Mouse (Mus musculus) lung, postnatal 4 days (tissue): Measurements from ENCODE around the gene Chpf.

Experiments
- DNase-seq, 2 experiments: peaks; one replicate each; pipeline ENCODE4 v3.0.0; 2021

Chpf gene

DNA sequence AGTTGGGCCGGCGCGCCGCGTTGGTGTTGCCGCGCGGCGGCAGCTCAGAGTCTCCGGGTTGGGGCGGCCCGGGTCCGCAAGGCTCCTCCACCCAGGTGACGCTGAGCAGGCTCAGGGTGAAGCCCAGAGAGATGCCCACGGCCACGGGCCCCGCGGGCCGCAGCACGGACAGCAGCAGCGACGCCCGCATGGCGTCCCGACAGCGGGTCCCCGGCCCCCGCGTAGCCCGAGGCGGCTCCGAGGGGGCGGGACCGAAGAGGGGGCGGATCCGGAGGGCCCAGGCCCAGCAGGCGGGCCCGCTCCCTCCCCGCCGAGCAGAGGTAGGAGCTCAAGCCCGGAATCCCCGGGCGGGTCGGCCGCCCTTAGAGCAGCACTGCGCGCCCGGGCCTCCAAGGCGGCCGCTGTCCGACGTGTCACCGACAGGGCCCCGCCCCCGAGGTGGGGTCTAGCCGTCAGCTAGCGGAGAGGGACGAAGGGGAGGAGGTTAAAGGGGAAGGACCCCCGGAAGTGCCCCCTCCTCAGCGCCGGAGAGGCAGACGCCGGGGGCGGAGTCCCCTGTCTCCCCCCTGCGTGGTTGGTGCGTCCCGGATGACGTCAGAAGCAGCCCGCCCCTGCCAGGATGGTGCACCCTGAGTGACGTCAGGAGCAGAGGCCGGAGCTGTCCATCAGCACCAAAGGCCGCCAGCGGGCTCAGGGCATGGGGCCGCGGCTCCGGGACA, at the start of gene Chpf, which contains the start of gene Tmem198:
Gene Chpf (minus strand): TSS at position 392 of the 719 bp plus-strand sequence.
Gene Tmem198 (plus strand): TSS at position 617 of the 719 bp plus-strand sequence.
- peak; percentile 98 for DNase-seq

GRCm38 (mm10) chr1:75524679-75525078, 45.6 kb upstream of the Chpf start:
- DNase-seq = peak; percentile 15 to 56

DNA sequence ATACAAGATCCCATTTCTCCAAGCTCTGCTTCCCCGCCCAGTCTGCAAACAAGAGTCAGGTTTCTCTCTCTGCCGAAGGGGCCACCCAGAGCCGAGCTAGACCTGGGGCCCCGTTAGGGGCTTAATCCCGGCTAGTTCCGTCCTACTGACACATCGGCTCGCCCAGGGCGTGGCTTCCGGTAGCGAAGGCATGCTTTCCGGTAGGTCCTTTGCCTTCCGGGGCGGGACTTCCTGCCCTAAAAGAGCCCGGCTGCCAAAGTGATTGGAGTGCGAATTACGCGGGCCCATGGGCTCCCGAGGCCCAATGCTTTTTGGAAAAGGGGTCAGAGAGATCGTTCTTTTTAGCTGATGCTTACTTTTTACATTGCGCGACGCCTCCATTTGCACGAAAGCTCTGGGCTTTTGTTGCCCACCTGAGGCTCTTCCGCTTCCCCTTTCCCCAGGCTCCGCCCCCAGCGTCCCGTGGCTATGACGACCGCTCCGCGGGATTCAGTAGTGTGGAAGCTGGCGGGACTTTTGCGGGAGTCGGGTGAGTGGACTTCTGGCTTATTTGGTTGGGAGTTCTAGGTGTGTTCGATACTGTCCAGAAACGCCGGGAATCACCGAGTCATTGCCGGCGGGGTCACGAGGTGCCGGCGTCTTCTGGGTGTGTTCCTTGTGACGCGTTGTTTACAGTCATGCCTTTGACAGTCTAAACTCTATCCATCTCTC, 42.4 kb upstream of the Chpf start, which contains the start of gene Stk11ip:
Gene Stk11ip (plus strand): TSS at position 209 of the 711 bp plus-strand sequence.
- peak; percentile 94 to 96 for DNase-seq

- peak; percentile 14 to 48 for DNase-seq
These were observed 40.5 kb upstream of the Chpf start for GRCm38 (mm10) chr1:75519576-75519975.

DNA sequence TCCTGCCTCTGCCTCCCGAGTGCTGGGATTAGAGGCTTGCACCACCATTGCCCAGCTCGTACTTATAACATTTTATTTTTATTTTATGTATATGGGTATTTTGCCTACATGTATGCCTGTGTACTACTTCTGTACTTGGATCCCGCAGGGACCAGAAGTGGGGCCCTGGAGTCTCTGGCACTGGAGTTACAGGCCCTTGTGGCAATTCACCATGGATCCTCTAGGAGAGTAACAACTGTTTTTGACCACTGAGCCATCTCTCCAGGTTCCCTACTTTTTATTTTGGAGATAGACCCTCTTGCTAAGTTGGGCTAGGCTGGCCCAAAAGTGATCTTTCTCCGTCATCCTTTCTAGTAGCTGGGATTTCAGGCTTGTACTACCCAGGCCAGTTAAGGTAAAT, 39.3 kb upstream of the Chpf start:
- DNase-seq = no peak

DNA sequence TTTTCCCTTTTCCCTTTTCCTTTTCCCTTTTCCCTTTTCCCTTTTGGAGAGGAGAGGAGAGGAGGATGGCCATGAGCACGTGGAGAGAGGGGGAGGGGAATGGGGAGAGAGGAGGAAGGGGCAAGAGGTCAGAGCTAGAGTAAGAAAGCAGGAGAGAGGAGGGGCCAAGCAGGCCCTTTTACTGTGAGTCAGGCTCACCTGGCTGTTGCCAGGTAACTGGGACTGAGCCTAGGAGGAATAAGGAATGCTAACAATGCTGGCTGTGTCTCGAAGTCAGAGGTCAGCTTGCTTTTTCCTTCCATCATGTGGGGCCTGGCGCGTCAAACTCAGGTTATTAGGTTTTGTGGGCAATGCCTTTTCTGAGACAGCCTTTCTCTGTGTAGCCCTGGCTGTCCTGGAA, 38.9 kb upstream of the Chpf start:
- no peak for DNase-seq

DNA sequence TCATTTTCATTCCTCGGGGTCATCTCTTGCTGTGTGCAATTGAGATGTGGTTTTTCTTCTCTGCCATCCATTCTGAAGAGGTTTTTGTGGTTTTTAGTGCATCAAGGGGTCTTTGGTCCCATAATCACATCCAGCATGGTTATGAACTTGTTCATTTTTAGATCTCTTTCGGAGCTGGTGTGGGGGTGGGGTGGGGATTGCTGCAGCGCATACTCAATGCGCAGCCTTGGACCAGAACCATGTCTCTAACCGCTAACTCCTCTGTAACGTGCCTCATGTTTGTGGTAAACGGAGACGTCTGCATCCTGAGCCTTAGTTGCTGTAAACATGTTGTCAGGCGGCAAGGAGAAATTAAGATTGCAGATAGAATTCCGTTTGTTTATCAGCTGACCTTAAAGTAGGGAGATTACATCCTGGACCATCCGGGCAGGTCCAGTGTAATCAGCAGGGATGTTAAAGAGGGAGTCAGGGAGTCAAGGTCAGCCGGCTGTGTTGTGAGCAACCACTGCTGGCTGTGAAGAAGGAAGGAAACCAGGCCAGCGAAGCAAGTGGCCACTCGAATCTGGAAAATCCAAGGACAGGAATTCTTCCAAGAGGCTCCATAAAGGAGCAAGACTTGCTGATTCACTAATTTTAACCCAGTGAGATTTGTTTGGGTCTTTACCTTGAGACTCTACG, 37.7 kb upstream of the Chpf start:
- DNase-seq = no peak

- no peak for DNase-seq
These were observed 33.4 kb upstream of the Chpf start for GRCm38 (mm10) chr1:75512550-75512949.

DNA sequence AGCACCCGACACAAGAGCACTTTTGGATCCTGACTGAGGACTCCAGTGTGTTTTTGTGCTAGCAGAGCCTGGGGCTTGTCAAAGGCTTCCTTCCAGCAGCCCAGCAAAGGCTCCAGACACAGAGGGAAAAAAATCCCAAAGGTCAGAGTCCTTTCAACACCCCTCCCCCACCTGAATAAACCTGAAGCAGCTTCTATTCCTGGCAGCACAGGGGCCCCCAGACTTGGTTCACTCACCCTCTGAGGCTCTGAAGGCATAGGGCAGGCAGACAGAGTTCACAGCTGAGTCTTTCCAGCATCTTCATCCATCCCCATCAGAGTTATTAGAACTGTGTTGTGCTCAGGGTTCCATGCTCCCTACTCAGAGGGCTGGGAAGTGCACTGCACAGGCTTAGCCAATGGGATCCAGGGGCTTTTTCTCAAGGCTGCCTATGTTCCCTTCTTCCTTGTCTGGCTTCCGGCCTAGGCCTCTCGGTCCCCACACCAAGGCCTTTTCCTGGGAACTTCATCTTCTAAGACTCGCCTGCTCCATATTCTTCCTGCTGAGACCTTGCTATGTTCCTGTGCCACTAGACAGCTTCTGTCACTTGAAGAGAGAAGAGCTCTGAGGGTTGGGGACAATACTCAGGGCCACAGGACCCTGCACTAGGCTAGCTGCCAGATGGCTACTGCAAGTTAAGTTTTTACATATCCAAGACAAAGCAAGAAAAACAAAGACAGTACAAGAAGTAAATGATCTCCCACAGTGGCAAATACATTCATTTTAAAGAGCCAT, 32.5 kb upstream of the Chpf start:
- DNase-seq = no peak

DNA sequence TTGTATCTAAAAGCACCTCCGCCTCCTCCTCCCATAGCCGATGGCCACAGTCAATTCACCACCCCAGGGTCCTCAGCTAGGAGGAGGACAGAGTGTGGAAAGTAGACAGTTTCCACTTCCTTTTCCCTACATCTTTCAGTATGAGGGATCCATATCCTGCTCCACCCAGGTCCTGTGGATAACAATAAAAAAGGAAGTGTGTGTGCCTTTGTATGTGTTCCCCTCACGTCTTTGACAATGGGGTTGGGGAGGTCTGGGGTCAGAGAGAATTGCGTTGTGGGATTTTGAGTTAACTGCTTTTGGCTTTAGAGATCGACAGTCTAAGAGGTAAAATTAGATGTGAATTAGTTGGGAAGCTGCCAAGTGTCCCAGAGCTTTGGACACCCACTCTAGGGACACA, 31.0 kb upstream of the Chpf start:
- DNase-seq = peak in 1 of 2 experiments; percentile 19

GRCm38 (mm10) chr1:75509586-75509985, 30.5 kb upstream of the Chpf start:
- no peak for DNase-seq

DNA sequence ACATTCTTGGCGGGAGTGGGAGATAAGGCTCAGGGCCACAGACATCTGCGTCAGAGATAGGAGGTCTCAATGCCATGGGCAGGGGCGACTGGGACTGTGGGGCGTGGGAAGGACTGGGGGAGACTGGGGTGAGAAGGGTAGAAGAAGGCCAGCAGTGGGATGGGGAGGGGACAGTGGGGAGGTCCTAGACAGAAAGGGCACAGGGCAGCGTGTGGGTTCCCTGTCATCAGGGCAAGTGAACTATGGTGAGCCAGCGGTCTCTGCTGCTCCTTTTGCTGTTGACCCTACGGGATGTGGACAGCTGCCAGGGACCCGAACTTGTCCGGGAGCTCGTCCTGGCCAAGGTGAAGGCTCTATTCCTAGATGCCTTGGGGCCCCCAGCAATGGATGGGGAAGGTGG, 27.9 kb upstream of the Chpf start, which contains the start of gene Inha:
Gene Inha (plus strand): TSS at position 72 of the 400 bp plus-strand sequence.
- peak in 1 of 2 experiments; percentile 24 for DNase-seq

DNA sequence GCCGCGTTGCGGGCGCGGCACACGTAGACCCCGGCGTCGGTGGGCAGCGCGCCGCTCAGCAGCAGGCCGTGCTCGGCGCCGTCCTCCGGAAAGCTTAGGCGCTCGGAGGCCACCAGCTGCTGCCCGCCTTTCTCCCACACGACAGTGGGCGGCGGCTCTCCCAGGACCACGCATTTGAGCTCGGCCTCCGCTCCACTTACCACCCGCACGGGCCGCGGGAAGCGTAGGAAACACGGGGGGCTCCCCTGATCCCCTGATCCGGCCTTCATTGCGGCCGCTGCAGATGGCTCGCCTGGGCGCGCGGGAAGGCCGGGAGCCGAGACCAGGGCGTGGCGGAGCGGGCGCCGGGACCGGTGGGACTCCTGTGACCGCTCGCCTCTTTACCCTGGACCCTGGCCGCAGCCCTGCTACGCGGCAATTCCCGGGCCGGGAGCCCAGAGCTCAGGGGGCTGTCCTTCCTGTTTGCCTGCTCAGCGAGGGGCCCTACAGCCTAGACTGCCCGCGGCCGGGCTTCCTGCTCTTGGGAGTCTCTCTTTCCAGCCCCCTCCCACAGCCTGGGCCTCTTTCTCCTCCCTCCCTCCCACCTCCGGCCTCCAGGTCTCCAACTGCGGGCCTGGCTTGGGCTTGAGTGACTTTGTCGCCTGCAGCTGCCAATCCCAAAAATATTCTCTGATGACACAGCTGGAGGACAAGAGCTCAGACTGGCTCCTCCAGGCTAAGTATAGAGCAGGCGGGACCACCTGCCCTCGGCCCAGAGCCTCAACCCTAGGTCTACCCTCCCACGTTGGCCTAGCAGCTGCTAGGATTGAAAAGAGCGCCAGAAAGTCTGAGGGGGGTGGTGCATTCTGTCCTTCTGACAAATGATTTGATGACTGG, 27.1 kb upstream of the Chpf start, which contains the start of gene Obsl1:
Gene Obsl1 (minus strand): TSS at position 497 of the 876 bp plus-strand sequence.
- DNase-seq = peak; percentile 83 to 92

DNA sequence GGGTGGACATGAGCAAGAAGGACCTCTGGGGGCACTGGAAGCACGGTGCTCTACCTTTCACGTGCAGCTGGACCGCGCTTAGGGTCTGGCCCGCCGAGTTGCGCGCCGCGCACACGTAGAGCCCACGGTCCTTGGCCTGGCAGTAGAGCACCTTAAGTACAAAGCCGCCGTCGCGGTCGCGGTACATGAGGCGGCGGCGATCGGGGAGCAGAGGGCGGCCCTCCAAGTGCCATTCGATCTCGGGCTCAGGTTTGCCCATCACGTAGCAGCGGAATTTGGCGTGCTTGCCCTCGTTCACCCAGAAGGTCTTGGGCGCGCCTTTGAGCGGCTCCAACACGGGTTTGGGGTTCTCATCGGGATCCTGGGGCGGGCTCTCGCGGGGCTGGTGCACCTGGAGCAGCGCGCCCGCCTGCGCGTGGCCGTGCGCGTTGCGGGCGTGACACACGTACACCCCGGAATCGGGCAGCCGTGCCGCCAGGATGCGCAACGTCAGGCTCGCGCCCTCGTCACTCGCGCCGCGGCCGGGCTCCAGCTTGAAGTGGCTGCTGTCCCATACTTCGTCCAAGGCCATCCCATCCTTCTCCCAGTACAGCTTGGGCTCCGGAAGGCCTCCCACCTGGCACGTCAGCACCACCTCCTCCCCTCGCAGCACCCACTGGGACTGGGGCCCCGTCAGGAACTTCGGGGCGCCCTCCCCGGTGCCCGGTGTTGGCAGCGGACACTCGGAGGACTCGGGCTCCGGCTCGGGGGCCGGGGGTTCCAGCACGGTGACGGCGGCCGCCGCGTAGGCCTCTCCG, 26.2 kb upstream of the Chpf start:
- DNase-seq = peak; percentile 76 to 83

DNA sequence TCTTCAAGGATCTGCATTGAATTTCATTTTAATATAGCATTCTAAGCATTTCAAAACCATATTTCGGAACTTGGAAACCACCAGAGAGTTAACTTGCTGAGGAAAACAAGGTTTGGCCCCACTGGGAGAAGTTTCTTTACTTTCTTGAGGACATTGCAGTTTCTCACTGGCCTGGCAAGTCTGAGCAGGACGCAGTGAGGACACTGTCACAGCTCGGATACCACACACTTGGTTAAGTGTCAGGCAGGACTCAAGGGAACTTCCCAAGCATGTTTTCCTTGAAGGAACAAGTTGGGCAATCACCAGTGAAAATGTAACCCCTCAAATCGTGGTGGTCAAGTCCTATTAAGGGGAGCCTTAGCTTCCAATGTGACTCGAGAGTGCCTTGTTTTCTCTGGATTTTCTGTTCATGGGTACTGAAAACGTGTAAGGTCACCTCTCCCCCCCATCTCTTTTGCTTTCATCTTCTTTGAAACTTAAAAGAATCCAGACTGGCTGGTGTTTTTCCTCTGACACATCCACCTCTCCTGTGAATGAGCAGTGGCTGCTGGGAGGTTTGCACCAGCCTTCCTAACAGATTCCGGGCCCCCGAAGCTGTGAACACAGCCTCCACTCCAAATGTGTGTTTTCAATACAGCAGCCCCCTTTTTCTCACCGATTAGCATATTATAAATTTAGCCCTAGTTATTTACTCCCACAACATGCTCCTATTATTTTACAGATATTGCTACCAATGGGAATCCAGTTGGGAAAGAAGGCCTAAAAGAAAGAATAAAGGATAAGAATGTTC, 25.3 kb upstream of the Chpf start:
- peak in 1 of 2 experiments; percentile 15 for DNase-seq

DNA sequence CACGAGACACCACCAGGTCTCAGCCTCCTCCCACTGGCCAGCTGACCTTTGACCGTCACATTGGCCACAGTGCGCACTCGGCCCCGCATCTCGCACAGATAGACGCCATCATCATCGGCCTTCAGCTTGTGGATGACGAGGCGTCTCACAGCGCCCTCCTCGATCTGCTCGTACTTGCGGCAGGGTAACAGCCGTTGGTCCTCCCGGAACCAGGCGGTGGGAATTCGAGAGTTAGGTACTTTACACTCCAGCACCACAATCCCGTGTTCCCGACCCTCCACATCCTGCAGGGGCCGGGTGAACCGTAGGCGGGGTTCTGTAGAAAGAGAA, 24.5 kb upstream of the Chpf start:
- peak in 1 of 2 experiments; percentile 22 for DNase-seq

DNA sequence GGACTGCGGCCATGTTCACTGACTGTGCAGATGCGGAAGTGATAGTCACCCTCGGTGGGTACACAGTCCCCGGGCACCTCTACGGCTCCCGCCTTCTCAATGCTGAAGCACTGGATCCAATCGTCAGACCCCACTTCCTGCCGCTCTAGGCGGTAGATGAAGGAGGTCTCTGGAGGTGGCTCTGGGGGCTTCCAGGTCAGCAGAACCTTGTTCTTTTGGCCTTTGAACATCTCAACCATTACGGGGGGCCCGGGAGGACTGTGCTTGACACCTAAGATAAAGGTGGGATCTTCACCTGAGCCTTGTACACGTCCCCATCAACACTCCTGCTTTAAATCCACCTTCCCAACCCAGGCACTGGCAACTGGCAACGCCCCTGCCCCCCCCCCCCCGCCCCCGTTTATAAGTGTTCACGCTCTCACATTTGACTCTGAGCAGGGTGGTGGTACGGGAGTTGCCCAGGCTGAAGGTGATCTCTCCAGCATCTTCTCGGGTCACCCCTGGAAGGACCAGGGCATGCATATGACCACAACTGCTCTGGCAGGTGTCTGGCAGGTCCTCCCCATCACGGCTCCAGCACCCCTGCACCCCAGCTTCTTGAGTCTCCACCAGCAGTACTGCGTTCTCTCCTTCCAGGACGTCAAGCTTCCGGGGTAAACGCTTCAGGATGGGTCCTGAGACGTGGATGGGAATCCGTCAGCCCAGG, 24.0 kb upstream of the Chpf start:
- DNase-seq = peak in 1 of 2 experiments; percentile 19

DNA sequence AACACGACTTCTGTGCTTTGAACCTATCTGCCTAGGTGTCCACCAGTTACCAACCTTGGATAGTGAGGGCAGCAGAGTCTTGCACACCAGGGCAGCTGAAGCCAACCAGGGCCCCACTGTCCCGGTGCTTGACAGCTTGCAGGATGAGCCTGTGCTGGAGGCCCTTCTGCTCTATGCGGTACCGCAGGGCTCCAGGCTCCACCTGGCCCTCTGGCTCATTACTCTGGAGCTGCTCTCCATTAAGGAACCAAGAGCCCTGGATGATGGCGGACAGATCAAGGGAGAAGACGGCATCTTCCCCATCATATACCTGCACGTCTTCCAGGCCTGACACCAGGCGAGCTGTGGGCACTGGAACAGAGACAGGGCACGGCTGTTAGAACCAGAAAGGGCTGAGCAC, 22.8 kb upstream of the Chpf start:
- DNase-seq = peak in 1 of 2 experiments; percentile 16

GRCm38 (mm10) chr1:75499441-75499840, 20.3 kb upstream of the Chpf start:
- no peak for DNase-seq
